Mouse (Mus musculus) naive thymus-derived CD4-positive, alpha-beta T cell, adult 2 months (primary cell): ENCODE results near the gene Rnf224.
"Not testable (repeated sequence)": the region's sequence is repeated elsewhere in the genome, so short reads cannot be mapped to it uniquely, and the experiment has no call there.

Experiments used
- DNase-seq: peaks from one replicate; pipeline ENCODE4 v3.0.0-alpha.2; 2011; ENCODE audit warnings: low read depth

Gene Rnf224

DNA sequence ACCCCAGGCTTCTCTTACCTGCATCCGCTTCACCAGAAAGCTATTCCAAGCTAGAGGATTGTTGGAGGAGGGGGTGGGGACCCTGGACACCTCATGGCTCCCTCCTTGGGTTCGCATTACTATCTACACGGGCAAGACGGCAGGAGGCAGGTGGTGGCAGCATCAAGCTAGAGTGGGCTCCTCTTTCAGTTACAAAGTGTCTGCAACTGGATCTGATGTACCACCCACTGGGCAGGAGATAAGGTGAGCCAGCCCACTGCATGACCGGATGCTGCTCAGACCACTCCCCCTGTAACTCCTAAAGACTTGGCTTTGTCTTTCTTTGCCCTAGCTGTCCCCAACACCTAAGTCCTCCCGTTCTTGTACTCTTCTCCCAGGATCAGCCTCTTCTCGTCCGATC is at the start of gene Rnf224:
Gene Rnf224, minus strand, starts transcription at position 174 of the 400 bp plus-strand sequence.
- no peak for DNase-seq

DNA sequence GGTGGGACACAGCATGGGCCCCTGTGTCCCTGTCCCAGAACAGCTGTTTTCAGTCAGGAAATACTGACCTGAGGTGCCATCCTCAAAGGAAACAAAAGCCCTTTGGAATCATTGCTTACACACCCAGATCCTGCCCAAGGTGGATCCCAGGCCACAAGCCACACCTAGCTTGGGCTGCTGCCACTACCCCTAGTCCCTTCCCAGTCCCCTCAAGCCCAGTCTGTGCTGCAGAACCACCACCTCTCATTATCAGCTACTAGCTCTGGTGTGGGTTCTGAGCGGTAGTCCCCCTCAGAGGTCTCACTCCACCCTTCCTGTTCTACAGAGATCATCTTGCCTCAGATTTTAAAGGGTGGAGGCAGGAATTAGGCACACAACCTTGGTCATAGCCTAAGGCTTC is 49.7 kb upstream of the Rnf224 start:
- DNase-seq = no peak

DNA sequence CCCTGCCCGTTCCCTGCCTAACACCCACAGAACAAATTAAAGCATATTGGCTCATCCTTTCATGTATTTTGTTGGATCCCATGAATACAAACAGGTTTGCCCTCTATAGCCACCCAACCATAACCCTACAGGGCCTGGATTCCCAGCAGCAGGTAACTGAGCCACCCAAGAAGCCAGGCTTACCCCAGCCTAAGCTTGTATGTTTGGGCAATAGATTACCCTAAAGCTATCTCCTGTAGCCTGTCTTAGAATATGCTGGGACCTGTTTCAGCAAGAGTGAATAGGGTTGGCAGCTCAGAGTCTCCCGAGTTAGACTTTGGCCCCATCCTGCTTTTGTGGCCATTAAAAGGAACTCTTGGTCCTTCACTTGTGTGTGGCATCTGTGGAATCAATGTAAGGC is 49.0 kb upstream of the Rnf224 start:
- DNase-seq = no peak

DNA sequence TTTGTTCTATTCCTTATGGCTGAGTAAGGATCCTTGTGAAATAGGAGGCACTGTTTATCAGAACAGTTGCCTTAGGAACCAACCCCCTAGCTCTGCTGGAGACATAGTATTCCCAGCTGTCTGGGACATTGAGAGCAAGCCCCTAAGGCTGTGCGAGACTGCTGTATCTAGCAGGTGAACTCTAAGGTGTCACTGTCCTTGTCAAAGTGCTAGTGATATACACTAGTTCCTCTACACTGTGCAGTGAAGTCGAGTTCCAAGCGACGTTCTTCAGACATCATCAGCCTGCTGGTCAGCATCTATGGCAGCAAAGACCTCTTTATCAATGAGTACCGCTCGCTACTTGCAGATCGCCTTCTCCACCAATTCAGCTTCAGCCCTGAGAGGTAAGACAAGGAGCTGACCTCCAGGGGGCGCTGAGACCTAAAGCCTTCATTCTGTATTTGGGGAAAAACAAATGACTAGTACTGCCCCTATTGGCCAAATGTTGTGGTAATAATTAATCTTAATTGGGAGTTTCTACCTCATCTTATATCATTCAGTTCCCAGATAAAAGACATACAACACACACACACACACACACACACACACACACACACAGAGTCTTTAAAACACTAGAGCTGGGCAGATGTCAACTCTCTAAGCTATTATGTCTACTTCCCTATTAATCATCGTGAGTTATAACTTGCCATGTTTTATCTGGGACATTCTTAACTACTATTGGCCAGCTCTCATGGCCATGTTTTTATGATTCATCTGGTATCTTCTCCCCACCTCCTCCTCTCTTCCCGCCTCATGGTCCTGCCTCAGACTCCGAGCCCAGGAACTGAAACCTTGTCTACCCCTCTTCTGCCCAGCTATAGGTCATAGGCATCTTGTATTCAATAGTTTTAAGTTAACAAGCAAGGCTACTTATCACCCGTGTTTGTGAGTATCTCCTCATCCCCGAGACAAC is 42.6 kb upstream of the Rnf224 start:
- peak; percentile 88 for DNase-seq

- DNase-seq = no peak
Measured at GRCm38 (mm10) chr2:25273010-25273409, 36.4 kb upstream of the Rnf224 start.

GRCm38 (mm10) chr2:25272515-25272914 is 35.9 kb upstream of the Rnf224 start:
- DNase-seq = no peak

- DNase-seq = peak; percentile 98
Measured at GRCm38 (mm10) chr2:25271827-25272511, 35.4 kb upstream of the Rnf224 start, which contains the start of the genes Ssna1 and Anapc2. Ssna1 (minus strand) TSS chr2:25272438. Anapc2 (plus strand) TSS chr2:25272478.

DNA sequence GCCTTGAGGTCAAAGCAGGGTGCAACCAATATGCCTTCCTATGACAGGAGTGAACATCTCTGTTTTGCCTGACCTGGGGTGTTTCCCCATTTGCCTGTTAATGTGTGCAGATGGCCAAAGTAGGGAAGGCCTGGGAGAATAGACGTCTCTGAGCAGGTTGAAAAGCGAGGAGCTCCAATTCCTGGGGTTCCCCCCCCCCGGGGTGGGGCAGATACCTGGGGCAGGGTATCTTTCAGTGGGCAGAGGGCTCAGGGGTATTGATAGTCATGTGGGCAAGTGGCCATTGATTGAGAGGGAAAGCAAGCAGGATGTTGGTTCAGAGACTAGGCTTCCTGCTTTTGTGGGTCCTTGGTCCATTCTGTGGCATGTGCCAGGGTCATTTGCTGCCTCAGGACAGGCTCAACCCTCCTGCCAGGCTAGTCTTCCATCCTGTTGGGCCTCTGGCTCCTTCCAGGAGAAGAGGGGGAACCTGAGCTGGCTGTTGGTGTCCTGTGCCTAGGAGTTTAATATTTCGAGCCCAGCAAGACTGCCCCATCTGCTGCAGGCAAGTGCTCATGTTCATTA is 31.2 kb upstream of the Rnf224 start:
- no peak for DNase-seq

GRCm38 (mm10) chr2:25267241-25267640 is 30.7 kb upstream of the Rnf224 start:
- DNase-seq = no peak

DNA sequence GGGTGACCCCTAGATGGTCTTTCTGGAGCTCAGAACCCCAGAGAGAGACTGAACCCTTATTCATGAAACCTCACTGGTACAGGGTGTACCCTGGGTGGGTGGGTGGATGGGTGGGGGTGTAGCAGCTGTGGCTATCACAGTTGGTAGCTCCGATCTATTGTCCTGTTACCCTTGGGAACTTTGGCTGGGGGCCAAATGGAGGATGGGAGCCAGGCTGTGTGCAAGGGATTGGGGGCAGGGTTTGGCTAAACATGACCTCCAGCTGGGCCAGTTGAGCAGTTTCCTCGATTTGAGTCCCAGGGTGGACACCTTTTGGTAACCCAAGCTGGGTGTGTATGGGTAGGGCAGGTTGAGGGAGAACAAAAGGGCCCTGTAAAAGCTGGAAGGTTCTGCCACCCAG is 30.1 kb upstream of the Rnf224 start:
- no peak for DNase-seq

DNA sequence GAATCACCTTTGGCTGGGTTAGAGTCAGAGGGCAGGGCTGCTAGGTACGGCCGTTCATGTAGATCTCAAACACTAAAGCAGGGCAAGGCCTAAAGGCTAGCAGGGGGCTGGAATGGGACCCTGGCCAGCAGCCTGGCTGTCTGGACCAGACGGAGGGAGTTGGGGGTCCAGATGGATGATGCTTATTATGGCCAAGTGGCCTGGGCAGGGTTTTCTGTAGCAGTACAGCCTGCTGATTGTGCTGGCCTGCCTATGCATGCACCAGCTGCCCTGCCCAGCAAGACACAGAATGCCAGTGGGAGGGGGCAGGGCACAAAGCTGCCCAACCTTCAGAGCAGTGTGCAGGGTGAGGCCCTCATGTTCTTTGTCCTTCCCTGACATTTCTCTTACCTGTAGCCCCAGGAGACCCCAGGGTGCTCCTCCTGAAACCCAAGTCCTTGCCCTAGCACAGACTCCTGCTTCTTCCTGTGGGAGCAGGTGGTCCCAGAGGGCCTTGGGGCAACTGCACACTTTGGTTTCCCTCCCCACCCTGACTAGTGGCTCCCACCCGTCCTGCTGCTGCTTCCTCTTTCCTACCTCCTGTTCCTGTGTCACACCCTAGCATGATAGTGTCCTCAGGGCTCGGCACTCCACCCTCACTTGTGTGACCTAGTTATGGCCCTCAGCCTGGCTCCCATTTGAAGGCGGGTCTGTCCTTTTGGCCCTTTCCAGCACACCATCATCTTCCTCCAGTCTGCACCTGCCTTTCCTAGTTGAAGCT is 29.5 kb upstream of the Rnf224 start:
- no peak for DNase-seq

DNA sequence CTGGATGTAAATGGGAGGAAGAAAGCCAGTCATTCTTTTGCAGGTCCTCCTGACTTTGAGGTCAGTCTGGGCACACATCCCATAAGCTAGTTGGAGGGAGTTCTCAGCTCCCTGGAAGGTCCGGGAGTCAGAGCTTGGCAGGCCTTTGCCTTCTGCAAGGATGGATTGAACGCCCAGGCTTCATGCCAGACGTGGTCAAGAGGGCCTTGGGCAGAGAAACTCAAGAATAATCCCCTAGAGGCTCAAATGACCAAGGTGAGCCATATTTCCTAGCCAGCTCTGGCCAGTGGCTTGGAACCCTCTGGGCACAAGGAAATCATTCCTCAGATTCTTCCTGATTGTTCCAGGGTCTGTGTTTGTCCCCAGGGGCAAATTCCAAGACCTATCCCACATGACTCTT is 28.3 kb upstream of the Rnf224 start:
- DNase-seq = no peak

- DNase-seq = no peak
Measured at GRCm38 (mm10) chr2:25264286-25264660, 27.7 kb upstream of the Rnf224 start.

DNA sequence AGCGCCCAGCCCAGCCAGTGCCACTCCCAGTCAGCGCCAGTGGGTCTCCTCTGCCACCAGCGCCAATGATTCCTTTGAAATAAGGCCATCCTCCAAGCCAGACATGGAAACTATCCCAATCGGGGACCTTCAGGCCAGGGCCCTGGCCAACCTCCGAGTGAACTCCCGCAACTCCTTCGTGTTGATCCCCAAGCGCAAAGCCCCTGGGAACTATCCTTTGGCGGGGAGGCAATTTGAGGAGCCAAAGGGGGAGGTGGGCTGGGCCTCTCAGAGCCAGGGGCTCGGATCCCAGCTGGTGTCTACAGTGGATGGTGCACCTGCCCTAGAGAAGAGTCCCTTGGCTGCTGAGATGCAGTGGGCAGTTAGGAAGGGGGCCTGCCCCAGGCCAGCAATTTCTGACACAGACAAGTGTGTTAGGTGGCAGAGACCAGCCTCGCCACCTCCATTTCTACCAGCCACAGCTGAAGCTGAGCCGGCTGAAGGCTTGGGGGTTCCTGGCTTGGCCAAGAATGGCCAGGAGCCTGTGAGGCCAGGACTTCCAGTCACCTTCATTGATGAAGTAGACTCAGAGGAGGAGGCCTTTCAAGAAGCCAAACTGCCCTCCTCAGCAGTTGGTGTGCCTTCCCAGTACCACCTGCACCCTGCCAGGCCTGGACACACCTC is 27.2 kb upstream of the Rnf224 start:
- DNase-seq = no peak

GRCm38 (mm10) chr2:25262795-25263622 is 26.4 kb upstream of the Rnf224 start:
- peak; percentile 81 for DNase-seq

- DNase-seq = peak; percentile 95
Measured at GRCm38 (mm10) chr2:25262291-25262767, 25.7 kb upstream of the Rnf224 start, which contains the start of gene Tprn. Tprn (plus strand) TSS chr2:25262618.

GRCm38 (mm10) chr2:25261870-25262269 is 25.3 kb upstream of the Rnf224 start:
- no peak for DNase-seq

GRCm38 (mm10) chr2:25258887-25259286 is 22.3 kb upstream of the Rnf224 start:
- peak; percentile 68 for DNase-seq

- DNase-seq = not testable (repeated sequence)
Measured at GRCm38 (mm10) chr2:25257250-25257649, 20.7 kb upstream of the Rnf224 start.

GRCm38 (mm10) chr2:25256443-25257109 is 20.0 kb upstream of the Rnf224 start:
- peak; percentile 78 for DNase-seq
